Mouse (Mus musculus) kidney, embryonic 16.5 days (tissue): ENCODE results near the gene A930017K11Rik. TPM values are rescaled to one million over a fixed set of nuclear protein-coding genes. Genes with fewer than 3 reads are reported as not detected.
A peak's percentile ranks its signal among the peaks of the same experiment; 100 is the strongest.

ENCODE experiments used
- ATAC-seq: fragments of 200-750 bp; cut with Nextera tagmentation; 2 replicates; pipeline ENCODE4 v1.8.0; 2017; ENCODE audit warnings: moderate TSS enrichment; ENCODE audit not compliant: low FRiP score, low TSS enrichment
- H3K27ac ChIP-seq: fragments of 300-500 bp; sonication (generic); 2 replicates; pipeline ENCODE4 v1.5.1; 2014; ENCODE audit warnings: low read length
- H3K27me3 ChIP-seq: fragments of 300-500 bp; sonication (generic); 2 replicates; pipeline ENCODE4 v1.6.1; 2014; ENCODE audit warnings: low read length, control low read depth, mixed read lengths; ENCODE audit not compliant: insufficient read depth
- H3K36me3 ChIP-seq: fragments of 300-500 bp; sonication (generic); 2 replicates; pipeline ENCODE4 v1.6.1; 2014; ENCODE audit warnings: low read length, control low read depth, mixed read lengths; ENCODE audit not compliant: insufficient read depth
- H3K4me1 ChIP-seq: fragments of 300-500 bp; sonication (generic); 2 replicates; pipeline ENCODE4 v1.6.1; 2014; ENCODE audit warnings: low read length, control low read depth, mixed read lengths; ENCODE audit not compliant: insufficient read depth
- H3K4me2 ChIP-seq: fragments of 300-500 bp; sonication (generic); replicated peaks from 2 replicates; pipeline ENCODE4 v1.6.1; 2014; ENCODE audit warnings: low read depth, low read length
- H3K4me3 ChIP-seq: fragments of 300-500 bp; sonication (generic); 2 replicates; pipeline ENCODE4 v1.5.1; 2014; ENCODE audit warnings: mild to moderate bottlenecking, low read length
- H3K9ac ChIP-seq: fragments of 300-500 bp; sonication (generic); replicated peaks from 2 replicates; pipeline ENCODE4 v1.6.1; 2014; ENCODE audit warnings: low read length
- H3K9me3 ChIP-seq: fragments of 300-500 bp; sonication (generic); 2 replicates; pipeline ENCODE4 v1.6.1; 2016; ENCODE audit warnings: low read length, control low read depth
- WGBS: fragments of 180-500 bp; shearing (Covaris S2); extraction: QIAGEN DNeasy Blood & Tissue Kit; methylation state at CpG from one replicate; pipeline ENCODE4 v1.1.7; 2014; 5-methylcytosine and 5-hydroxymethylcytosine counted together
- polyA plus RNA-seq: library from polyadenylated mRNA; unstranded; fragments of >200 nt; fragmentation: Nextera tagmentation; extraction: Ambion mirVana; gene quantifications from 2 replicates; pipeline ENCODE4 v1.2.1, GENCODE M21; 2015

Gene A930017K11Rik
- polyA plus RNA-seq = 8.1 and 9.5 TPM in 2 replicates

DNA sequence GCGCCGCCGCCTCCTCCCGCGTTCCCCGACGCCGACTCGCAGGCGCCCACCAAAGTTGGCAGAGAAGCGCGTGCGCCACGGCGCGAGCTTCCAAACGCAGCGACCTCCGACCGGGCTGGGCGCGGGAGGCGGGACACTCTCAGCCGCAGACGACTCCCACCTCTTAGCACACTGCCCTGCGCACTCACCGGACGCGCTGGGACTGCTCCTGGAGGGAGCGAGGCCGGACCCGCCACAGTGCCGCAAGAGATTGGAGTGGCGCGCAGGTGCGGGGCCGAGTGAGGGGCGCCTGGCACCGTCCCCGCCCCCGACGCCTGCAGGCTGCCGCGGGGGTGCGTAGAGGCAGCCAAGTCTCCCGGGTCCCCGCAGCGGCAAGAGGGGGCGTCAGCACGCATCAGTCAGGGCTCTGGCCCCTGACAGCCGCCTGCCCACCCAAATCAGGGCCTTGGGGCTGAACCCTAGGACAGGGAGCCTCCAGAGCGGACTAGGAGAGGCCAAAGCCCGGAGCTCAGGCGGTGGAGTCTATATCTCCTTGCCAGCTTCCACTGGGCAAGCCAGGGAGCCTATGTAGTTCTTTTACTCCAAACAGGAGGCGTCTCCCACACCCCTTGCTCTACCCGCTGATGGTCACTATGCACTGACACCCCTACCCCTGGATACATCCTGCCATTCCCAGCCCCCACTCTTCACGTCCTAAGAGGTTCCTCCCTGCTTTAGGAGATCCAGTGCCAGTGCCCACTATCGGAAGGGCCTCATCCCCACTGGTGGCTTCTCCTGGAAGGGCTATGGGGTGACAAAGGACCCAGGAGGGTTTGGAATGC lies at the start of gene A930017K11Rik:
Gene A930017K11Rik (minus strand): TSS at position 763 of the 821 bp plus-strand sequence.
- ATAC-seq = peak; percentile 47; the same call in 1 of the 2 replicates
- H3K36me3 ChIP-seq = no peaks in the 10 kb centered on the region
- H3K9ac ChIP-seq = peak within 1 kb of the TSS; percentile 69
- WGBS = 1% methylated on average over 58 of the region's 58 CpGs
- no peaks in the 10 kb centered on the region for H3K9me3 ChIP-seq
- H3K4me1 ChIP-seq = peaks cover 8% of the 10 kb centered on the region; the same call in 1 of the 2 replicates
- H3K27ac ChIP-seq = peak within 1 kb of the TSS; percentile 75
- H3K4me2 ChIP-seq = peak within 1 kb of the TSS; percentile 70
- peak within 1 kb of the TSS; percentile 55 for H3K4me3 ChIP-seq
- H3K27me3 ChIP-seq = peaks cover 36% of the 10 kb centered on the region

DNA sequence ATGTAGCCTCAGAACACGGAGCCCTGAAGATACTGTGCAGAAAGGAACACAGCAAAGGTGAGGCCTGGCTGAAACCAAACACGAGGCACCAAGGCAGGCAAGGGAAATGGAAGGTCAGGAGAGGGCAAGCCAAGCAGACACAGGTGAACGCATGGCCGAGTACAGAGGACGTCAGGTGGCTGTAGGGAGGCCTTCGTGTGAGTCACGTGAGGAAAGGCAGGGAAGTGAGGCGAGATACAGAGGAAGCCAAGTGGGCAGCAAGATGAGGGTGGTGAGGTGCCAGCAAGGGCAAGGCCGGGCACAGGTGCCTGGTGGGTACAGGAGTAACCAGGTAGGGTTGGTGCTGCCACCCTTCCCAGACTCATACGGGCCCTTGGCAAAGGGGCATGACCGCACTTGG lies 46.1 kb upstream of the A930017K11Rik start:
- H3K9me3 ChIP-seq = no peaks in the 10 kb centered on the region
- peaks cover 25% of the 10 kb centered on the region for H3K36me3 ChIP-seq
- 54% methylated on average over 11 of the region's 11 CpGs for WGBS
- no peak overlapping the region for H3K27ac ChIP-seq
- peak; percentile 42; the same call in 1 of the 2 replicates for ATAC-seq
- no peaks in the 10 kb centered on the region for H3K27me3 ChIP-seq
- H3K9ac ChIP-seq = no peak overlapping the region
- no peaks in the 10 kb centered on the region for H3K4me1 ChIP-seq
- no peak overlapping the region for H3K4me2 ChIP-seq
- no peak overlapping the region for H3K4me3 ChIP-seq

DNA sequence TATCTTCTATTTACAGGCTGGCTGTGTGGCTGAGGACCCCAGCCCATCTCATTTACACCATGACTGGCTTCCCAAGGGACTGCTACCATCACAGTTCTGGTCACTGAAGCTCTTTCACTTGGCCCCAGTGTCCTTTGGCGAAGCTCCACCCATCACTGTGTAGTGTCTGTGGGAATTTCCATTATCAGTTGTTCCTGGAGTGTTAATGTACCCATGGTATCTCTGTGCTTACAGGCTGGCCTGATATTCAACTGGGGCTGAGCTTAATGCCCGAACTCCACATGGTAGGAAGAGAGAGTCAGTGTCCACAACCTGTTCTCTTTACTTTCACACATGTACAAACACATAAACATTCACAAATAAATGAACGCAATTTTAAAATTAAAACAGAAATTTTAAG lies 41.1 kb upstream of the A930017K11Rik start:
- Histone ChIP-seq H3K36me3 (peaks cover 41% of the 10 kb centered on the region), H3K9ac (no peak overlapping the region), H3K4me3 (no peak overlapping the region), H3K4me2 (no peak overlapping the region), H3K9me3 (no peaks in the 10 kb centered on the region), H3K4me1 (no peaks in the 10 kb centered on the region), H3K27me3 (no peaks in the 10 kb centered on the region), H3K27ac (no peak overlapping the region)
- whole genome bisulfite sequencing = 91% methylated on average over 3 of the region's 3 CpGs
- no peak for ATAC-seq

DNA sequence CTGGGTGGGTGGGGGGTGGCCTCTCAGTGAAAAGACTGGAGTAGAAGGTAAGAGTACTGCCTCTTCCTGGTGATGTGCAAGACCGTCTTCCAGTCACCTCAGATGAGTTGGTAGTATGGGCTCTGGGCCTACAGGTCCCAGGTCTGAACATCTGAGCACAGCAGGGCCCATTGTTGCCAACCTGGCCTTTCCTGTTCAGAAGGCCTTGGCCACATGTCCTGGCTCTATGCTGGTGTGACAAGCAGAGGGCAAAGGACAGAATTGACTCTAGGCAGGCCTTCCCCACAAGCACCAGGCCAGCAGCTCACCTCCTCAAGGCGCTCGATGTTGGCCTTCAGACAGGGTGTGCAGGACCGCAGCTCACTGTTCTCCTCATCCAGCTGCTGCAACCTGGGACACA lies 39.9 kb upstream of the A930017K11Rik start:
- Histone ChIP-seq H3K4me2 (no peak overlapping the region), H3K9ac (no peak overlapping the region), H3K4me1 (no peaks in the 10 kb centered on the region), H3K27me3 (no peaks in the 10 kb centered on the region), H3K27ac (no peak overlapping the region), H3K36me3 (peaks cover 38% of the 10 kb centered on the region), H3K4me3 (no peak overlapping the region), H3K9me3 (no peaks in the 10 kb centered on the region)
- 92% methylated on average over 4 of the region's 4 CpGs for WGBS
- ATAC-seq = no peak

DNA sequence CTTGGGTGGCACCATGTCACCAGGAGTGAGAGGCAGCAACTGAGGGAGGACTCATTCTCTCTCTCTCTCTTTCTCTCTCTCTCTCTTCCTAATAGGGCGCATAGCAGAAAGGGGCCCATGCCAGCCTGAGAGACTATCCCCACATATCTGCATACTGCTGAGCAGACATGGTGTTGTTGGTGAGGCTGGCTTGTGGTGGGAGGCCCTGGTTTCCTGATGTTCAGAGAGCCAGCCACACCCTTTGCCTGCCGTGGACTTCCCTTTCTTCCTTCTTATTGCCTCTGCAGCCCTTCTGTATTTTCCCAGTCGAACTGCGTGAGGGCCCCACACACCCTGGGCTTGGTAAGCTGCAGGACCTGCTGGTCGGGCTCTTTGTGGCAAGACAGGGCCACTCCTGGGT lies 38.0 kb upstream of the A930017K11Rik start:
- no peak for ATAC-seq
- Histone ChIP-seq H3K4me1 (no peaks in the 10 kb centered on the region), H3K27me3 (no peaks in the 10 kb centered on the region), H3K4me2 (no peak overlapping the region), H3K4me3 (no peak overlapping the region), H3K9me3 (no peaks in the 10 kb centered on the region), H3K9ac (no peak overlapping the region), H3K36me3 (peaks cover 38% of the 10 kb centered on the region), H3K27ac (no peak overlapping the region)
- WGBS = 87% methylated on average over 5 of the region's 5 CpGs

DNA sequence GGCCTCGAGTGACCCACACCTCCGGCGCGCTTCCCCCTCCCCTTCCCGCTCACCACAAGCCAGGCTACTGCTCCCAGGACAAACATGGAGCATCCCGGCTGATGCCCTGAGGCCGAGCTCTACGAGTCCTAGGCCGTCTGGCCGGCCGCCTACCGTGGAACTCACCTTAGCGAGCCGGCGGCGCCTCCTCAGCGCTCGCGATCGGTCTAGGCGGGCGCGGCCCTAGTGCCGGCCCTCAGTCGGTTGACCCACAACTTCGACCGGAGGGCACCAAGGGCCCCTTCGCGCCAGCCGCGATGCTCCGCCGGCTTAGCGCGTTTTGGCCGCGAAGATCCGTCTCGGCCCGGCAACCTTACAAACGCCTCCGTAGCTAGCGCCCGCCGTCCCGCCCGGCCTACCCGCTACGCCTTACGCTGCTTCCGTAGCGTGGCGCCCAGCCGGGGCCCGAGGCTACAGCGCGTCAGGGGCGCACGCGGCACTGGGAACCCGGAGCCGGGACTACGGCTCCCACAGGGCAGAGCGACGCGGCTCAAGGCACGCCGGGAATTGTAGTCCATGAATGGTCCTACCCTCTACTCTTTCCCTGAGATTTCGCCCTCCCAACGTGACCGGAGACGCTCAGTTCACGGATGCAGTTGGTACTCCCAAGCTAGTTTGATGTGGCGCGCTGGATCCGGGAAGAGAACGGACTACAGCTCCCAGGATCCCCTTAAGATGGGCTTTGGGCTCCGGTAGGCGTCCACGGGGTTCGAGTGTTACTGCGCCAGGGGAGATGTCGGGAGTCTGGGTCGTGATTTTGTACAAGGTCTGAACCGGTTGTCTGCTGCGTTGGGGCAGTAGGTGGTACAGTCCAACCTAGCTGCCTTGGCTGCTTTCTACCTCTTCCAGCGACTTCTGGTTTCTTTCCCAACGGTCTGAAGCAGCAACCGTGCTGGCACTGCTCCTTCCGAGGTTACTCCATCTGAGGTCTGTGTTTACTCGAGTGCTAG lies 33.2 kb upstream of the A930017K11Rik start, which contains the start of gene Capn15:
Gene Capn15 (minus strand): TSS at position 491 of the 989 bp plus-strand sequence.
- peak within 1 kb of the TSS; percentile 83 for H3K4me3 ChIP-seq
- no peaks in the 10 kb centered on the region for H3K9me3 ChIP-seq
- H3K36me3 ChIP-seq = peaks cover 8% of the 10 kb centered on the region
- H3K4me2 ChIP-seq = peak within 1 kb of the TSS; percentile 76
- H3K27me3 ChIP-seq = no peaks in the 10 kb centered on the region
- peak; percentile 99 for ATAC-seq
- peak within 1 kb of the TSS; percentile 89 for H3K9ac ChIP-seq
- under 1% methylated on average over 91 of the region's 91 CpGs for WGBS
- H3K4me1 ChIP-seq = peaks cover 16% of the 10 kb centered on the region
- peak within 1 kb of the TSS; percentile 89 for H3K27ac ChIP-seq

DNA sequence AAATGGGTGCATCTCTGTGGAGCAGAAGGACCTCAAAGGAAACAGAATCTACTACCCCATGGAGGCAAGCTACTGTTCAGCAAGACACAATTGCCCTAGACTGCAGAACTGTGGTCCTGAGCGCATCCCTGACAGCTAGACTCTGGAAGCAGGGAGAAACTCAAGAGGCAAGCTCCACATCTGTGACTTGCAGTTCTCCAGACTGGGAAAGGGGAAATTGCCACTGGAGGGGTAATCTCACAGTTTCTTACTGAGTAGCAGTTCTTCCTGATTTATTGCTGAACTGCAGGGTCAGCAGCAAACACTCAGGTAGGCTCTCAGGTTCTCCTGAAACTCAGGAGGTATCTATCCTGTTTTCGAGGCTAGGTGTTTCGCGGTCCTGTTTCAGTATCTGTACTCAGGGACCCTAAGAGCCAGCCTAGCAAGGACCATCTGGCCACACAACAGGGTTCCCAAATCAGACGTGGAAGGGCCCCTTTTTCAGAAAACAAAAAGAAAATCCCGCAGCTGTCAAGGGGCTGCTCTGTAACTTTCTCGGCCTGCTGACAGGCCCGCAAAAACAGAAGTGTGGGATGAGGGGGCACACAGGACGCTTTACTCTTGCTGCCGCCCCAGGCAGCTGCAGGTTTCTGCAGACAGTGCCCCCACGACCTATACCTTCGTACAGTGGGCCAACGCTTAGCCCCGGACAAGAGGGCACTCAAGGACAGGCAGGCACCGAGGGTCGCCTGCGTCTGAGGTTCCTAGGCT lies 32.4 kb upstream of the A930017K11Rik start:
- Histone ChIP-seq H3K4me3 (peak overlapping the region; percentile 83), H3K9me3 (no peaks in the 10 kb centered on the region), H3K4me2 (peak overlapping the region; percentile 76), H3K9ac (peak overlapping the region; percentile 89), H3K27ac (peak overlapping the region; percentile 62), H3K4me1 (peaks cover 23% of the 10 kb centered on the region), H3K27me3 (no peaks in the 10 kb centered on the region), H3K36me3 (no peaks in the 10 kb centered on the region)
- no peak for ATAC-seq
- 9% methylated on average over 17 of the region's 17 CpGs for WGBS

DNA sequence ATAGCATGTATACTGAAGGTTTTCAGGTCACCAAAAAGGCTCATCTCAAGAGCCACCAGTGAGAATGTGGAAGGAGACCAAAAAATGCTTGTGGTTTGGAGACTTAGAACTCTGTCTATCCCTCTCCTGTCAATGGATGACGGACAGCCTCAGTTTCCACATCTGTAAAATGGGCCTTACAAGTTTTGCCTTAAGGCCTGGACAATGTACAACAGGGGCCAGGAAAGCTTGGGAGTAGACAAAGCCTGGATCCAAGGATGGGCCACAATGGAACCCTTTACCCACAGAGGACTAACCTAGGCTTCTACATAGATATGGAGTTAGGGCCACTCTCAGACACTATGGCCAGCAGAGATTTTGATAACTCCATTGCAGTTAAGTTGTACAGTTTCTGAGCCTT lies 31.7 kb upstream of the A930017K11Rik start:
- no peaks in the 10 kb centered on the region for H3K9me3 ChIP-seq
- H3K9ac ChIP-seq = peak overlapping the region; percentile 89
- no peak overlapping the region for H3K27ac ChIP-seq
- no peaks in the 10 kb centered on the region for H3K27me3 ChIP-seq
- no peaks in the 10 kb centered on the region for H3K36me3 ChIP-seq
- peak overlapping the region; percentile 83 for H3K4me3 ChIP-seq
- 97% methylated on average over 1 of the region's 1 CpGs for WGBS
- ATAC-seq = no peak
- peaks cover 25% of the 10 kb centered on the region for H3K4me1 ChIP-seq
- peak overlapping the region; percentile 76 for H3K4me2 ChIP-seq

DNA sequence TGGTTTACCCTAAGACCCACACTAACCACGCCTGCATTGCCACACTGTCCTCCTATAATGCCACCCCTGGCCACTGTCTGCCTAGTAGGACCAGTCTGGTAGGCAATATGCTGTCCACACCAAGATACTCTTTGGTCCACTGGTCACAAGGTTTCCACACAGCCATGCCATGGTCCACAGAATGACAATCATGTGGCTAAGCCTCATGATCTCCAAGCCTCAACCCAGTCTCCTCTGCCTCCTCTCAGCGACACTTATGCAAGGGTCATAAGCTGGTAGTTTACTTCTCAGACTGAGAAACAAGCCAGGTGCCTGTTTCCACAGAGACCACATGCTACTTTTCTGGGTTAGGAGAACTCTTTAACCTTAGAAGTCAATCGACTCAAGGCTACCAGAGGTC lies 30.5 kb upstream of the A930017K11Rik start:
- Histone ChIP-seq H3K9me3 (no peaks in the 10 kb centered on the region), H3K36me3 (no peaks in the 10 kb centered on the region), H3K4me1 (peaks cover 25% of the 10 kb centered on the region), H3K4me2 (no peak overlapping the region), H3K27ac (no peak overlapping the region), H3K4me3 (no peak overlapping the region), H3K9ac (no peak overlapping the region), H3K27me3 (no peaks in the 10 kb centered on the region)
- ATAC-seq = no peak
- 72% methylated on average over 3 of the region's 3 CpGs for WGBS
